Mouse (Mus musculus) midbrain, embryonic 14.5 days (tissue): Measurements from ENCODE around the gene Il17rc. TPM values are rescaled to one million over a fixed set of nuclear protein-coding genes. Genes with fewer than 3 reads are reported as not detected.

Experiments
- ATAC-seq: fragments of 200-750 bp; cut with Nextera tagmentation; 2 replicates; pipeline ENCODE4 v1.8.0; 2017; ENCODE audit warnings: moderate number of reproducible peaks, moderate library complexity; ENCODE audit not compliant: low FRiP score, low TSS enrichment
- DNase-seq: peaks from one replicate; pipeline ENCODE4 v3.0.0-alpha.2; 2015
- H3K27ac ChIP-seq: fragments of 300-500 bp; sonication (generic); replicated peaks from 2 replicates; pipeline ENCODE4 v1.5.1; 2014; ENCODE audit warnings: mild to moderate bottlenecking, low read depth, low read length, moderate library complexity
- H3K27me3 ChIP-seq: fragments of 300-500 bp; sonication (generic); 2 replicates; pipeline ENCODE4 v1.6.1; 2014; ENCODE audit warnings: low read length, control low read depth, mixed read lengths; ENCODE audit not compliant: control insufficient read depth, insufficient read depth
- H3K36me3 ChIP-seq: fragments of 300-500 bp; sonication (generic); 2 replicates; pipeline ENCODE4 v1.6.1; 2014; ENCODE audit warnings: low read length, control low read depth; ENCODE audit not compliant: control insufficient read depth, insufficient read depth
- H3K4me1 ChIP-seq: fragments of 300-500 bp; sonication (generic); 2 replicates; pipeline ENCODE4 v1.6.1; 2014; ENCODE audit warnings: mild to moderate bottlenecking, antibody characterized with exemption, low read length, control low read depth; ENCODE audit not compliant: control insufficient read depth, insufficient read depth
- H3K4me2 ChIP-seq: fragments of 300-500 bp; sonication (generic); 2 replicates; pipeline ENCODE4 v1.6.1; 2014; ENCODE audit warnings: mild to moderate bottlenecking, low read length, moderate library complexity
- H3K4me3 ChIP-seq: fragments of 300-500 bp; sonication (generic); replicated peaks from 2 replicates; pipeline ENCODE4 v1.5.1; 2014; ENCODE audit warnings: low read depth, low read length
- H3K9ac ChIP-seq: fragments of 300-500 bp; sonication (generic); replicated peaks from 2 replicates; pipeline ENCODE4 v1.6.1; 2014; ENCODE audit warnings: mild to moderate bottlenecking, low read length, moderate library complexity
- H3K9me3 ChIP-seq: fragments of 300-500 bp; sonication (generic); 2 replicates; pipeline ENCODE4 v1.6.1; 2016; ENCODE audit warnings: low read length, control low read depth, mixed read lengths; ENCODE audit not compliant: control insufficient read depth
- WGBS: fragments of 180-500 bp; shearing (Covaris S2); extraction: QIAGEN DNeasy Blood & Tissue Kit; methylation state at CpG from one replicate; pipeline ENCODE4 v1.1.7; 2014; 5-methylcytosine and 5-hydroxymethylcytosine counted together
- polyA plus RNA-seq: library from polyadenylated mRNA; unstranded; fragments of >200 nt; fragmentation: Nextera tagmentation; extraction: Ambion mirVana; gene quantifications from 2 replicates; pipeline ENCODE4 v1.2.1, GENCODE M21; 2014

The Il17rc gene
- polyA plus RNA-seq, 1 experiment from 2014 or later, result 0.93 TPM

GRCm38 (mm10) chr6:113442442-113443090 is 28.7 kb upstream of the Il17rc start, which contains the start of gene Jagn1:
TSS of gene Jagn1 (plus strand) at chr6:113442569.
- Histone ChIP-seq H3K27me3 (no peaks in the 10 kb centered on the region), H3K9me3 (no peaks in the 10 kb centered on the region), H3K4me3 (peak within 1 kb of the TSS; percentile 95), H3K4me1 (peaks cover 7% of the 10 kb centered on the region), H3K4me2 (peak within 1 kb of the TSS; percentile 95), H3K9ac (peak within 1 kb of the TSS; percentile 83), H3K36me3 (peaks cover 14% of the 10 kb centered on the region), H3K27ac (peak within 1 kb of the TSS; percentile 78)
- under 1% methylated on average over 45 of the region's 45 CpGs for WGBS
- peak; percentile 97 for DNase-seq
- peak; percentile 92 for ATAC-seq

GRCm38 (mm10) chr6:113443091-113443490 is 28.1 kb upstream of the Il17rc start:
- ATAC-seq (no peak), DNase-seq (peak; percentile 6)
- no peaks in the 10 kb centered on the region for H3K9me3 ChIP-seq
- H3K36me3 ChIP-seq, result peaks cover 19% of the 10 kb centered on the region
- 49% methylated on average over 12 of the region's 12 CpGs for WGBS
- peak overlapping the region; percentile 95 for H3K4me2 ChIP-seq
- H3K27me3 ChIP-seq, result no peaks in the 10 kb centered on the region
- H3K27ac ChIP-seq, result peak overlapping the region; percentile 78; the same call in 1 of the 2 replicates
- H3K4me1 ChIP-seq, result peaks cover 7% of the 10 kb centered on the region
- peak overlapping the region; percentile 95 for H3K4me3 ChIP-seq
- H3K9ac ChIP-seq, result peak overlapping the region; percentile 83

GRCm38 (mm10) chr6:113444207-113444965 is 26.8 kb upstream of the Il17rc start:
- DNase-seq (no peak), ATAC-seq (no peak)
- H3K4me3 ChIP-seq, result no peak overlapping the region
- H3K27ac ChIP-seq, result no peak overlapping the region
- no peaks in the 10 kb centered on the region for H3K9me3 ChIP-seq
- H3K36me3 ChIP-seq, result peaks cover 28% of the 10 kb centered on the region
- 88% methylated on average over 7 of the region's 8 CpGs for WGBS
- no peaks in the 10 kb centered on the region for H3K27me3 ChIP-seq
- H3K9ac ChIP-seq, result no peak overlapping the region
- H3K4me2 ChIP-seq, result no peak overlapping the region
- peaks cover 7% of the 10 kb centered on the region for H3K4me1 ChIP-seq

GRCm38 (mm10) chr6:113447639-113448038 is 23.6 kb upstream of the Il17rc start:
- no peak for ATAC-seq
- Histone ChIP-seq H3K9me3 (no peaks in the 10 kb centered on the region), H3K27ac (no peak overlapping the region), H3K27me3 (no peaks in the 10 kb centered on the region), H3K36me3 (peaks cover 28% of the 10 kb centered on the region), H3K4me1 (peaks cover 7% of the 10 kb centered on the region), H3K4me2 (no peak overlapping the region), H3K9ac (no peak overlapping the region), H3K4me3 (no peak overlapping the region)
- 99% methylated on average over 4 of the region's 4 CpGs for WGBS
- DNase-seq, result no peak

- no peaks in the 10 kb centered on the region for H3K27me3 ChIP-seq
- H3K36me3 ChIP-seq, result peaks cover 22% of the 10 kb centered on the region
- H3K4me3 ChIP-seq, result no peak overlapping the region
- H3K27ac ChIP-seq, result no peak overlapping the region
- H3K4me2 ChIP-seq, result no peak overlapping the region
- H3K4me1 ChIP-seq, result no peaks in the 10 kb centered on the region
- DNase-seq (no peak), ATAC-seq (no peak)
- no peaks in the 10 kb centered on the region for H3K9me3 ChIP-seq
- H3K9ac ChIP-seq, result no peak overlapping the region
- 87% methylated on average over 2 of the region's 2 CpGs for WGBS
These were observed 19.4 kb upstream of the Il17rc start for GRCm38 (mm10) chr6:113451839-113452238.

- Histone ChIP-seq H3K27me3 (no peaks in the 10 kb centered on the region), H3K27ac (no peak overlapping the region), H3K9ac (no peak overlapping the region), H3K9me3 (no peaks in the 10 kb centered on the region), H3K4me1 (no peaks in the 10 kb centered on the region), H3K4me2 (no peak overlapping the region), H3K4me3 (no peak overlapping the region), H3K36me3 (no peaks in the 10 kb centered on the region)
- 68% methylated on average over 5 of the region's 5 CpGs for WGBS
- no peak for DNase-seq
- ATAC-seq, result no peak
These were observed 16.2 kb upstream of the Il17rc start for GRCm38 (mm10) chr6:113455007-113455406.

- H3K36me3 ChIP-seq, result no peaks in the 10 kb centered on the region
- 81% methylated on average over 10 of the region's 10 CpGs for WGBS
- DNase-seq, result no peak
- H3K4me1 ChIP-seq, result no peaks in the 10 kb centered on the region
- no peak within 1 kb of the TSS for H3K4me2 ChIP-seq
- H3K4me3 ChIP-seq, result no peak within 1 kb of the TSS
- H3K9ac ChIP-seq, result no peak within 1 kb of the TSS
- no peak within 1 kb of the TSS for H3K27ac ChIP-seq
- H3K27me3 ChIP-seq, result no peaks in the 10 kb centered on the region
- H3K9me3 ChIP-seq, result no peaks in the 10 kb centered on the region
- no peak for ATAC-seq
These were observed 13.2 kb upstream of the Il17rc start, which contains the start of gene Il17re for GRCm38 (mm10) chr6:113457952-113458534. TSS of gene Il17re (plus strand) at chr6:113458484.

GRCm38 (mm10) chr6:113458635-113459034 is 12.6 kb upstream of the Il17rc start:
- Histone ChIP-seq H3K4me3 (no peak overlapping the region), H3K27ac (no peak overlapping the region), H3K4me2 (no peak overlapping the region), H3K4me1 (no peaks in the 10 kb centered on the region), H3K9ac (no peak overlapping the region), H3K9me3 (no peaks in the 10 kb centered on the region), H3K27me3 (no peaks in the 10 kb centered on the region), H3K36me3 (no peaks in the 10 kb centered on the region)
- ATAC-seq (no peak), DNase-seq (no peak)
- 69% methylated on average over 10 of the region's 10 CpGs for WGBS
